Mouse (Mus musculus) layer of hippocampus, postnatal 10 days (tissue): ENCODE results near the gene 1600002K03Rik. TPM values are rescaled to one million over a fixed set of nuclear protein-coding genes. Genes with fewer than 3 reads are reported as not detected.

Source experiments
- DNase-seq, 2 experiments: peaks; one replicate each; pipeline ENCODE4 v3.0.0; 2021; ENCODE audit warnings: low spot score in 2 of 2
- total RNA-seq, 2 experiments: library from RNA; stranded (reverse); gene quantifications; 2 replicates each; pipeline ENCODE4 v1.2.3; 2021

The 1600002K03Rik gene
- total RNA-seq, 2 experiments from 2014 or later = 4.3 to 6.7 TPM

GRCm38 (mm10) chr10:80152071-80152872 lies 20.5 kb upstream of the 1600002K03Rik start:
- peak; percentile 51 to 60 for DNase-seq

- DNase-seq = peak in 1 of 2 experiments; percentile 53
These were observed 19.9 kb upstream of the 1600002K03Rik start for GRCm38 (mm10) chr10:80152873-80153260.

GRCm38 (mm10) chr10:80153713-80154112 lies 19.0 kb upstream of the 1600002K03Rik start:
- DNase-seq = no peak

- no peak for DNase-seq
These were observed 18.4 kb upstream of the 1600002K03Rik start for GRCm38 (mm10) chr10:80154384-80154783.

- peak in 1 of 2 experiments; percentile 49 for DNase-seq
These were observed 17.5 kb upstream of the 1600002K03Rik start for GRCm38 (mm10) chr10:80155277-80155676.

GRCm38 (mm10) chr10:80156002-80156751 lies 16.6 kb upstream of the 1600002K03Rik start:
- peak in 1 of 2 experiments; percentile 35 for DNase-seq

- DNase-seq = peak in 1 of 2 experiments; percentile 54
These were observed 16.0 kb upstream of the 1600002K03Rik start for GRCm38 (mm10) chr10:80156752-80157053.

- DNase-seq = peak in 1 of 2 experiments; percentile 50
These were observed 15.4 kb upstream of the 1600002K03Rik start for GRCm38 (mm10) chr10:80157141-80157929.

- peak in 1 of 2 experiments; percentile 65 for DNase-seq
These were observed 14.3 kb upstream of the 1600002K03Rik start for GRCm38 (mm10) chr10:80158307-80158986.

- DNase-seq = peak in 1 of 2 experiments; percentile 68
These were observed 13.7 kb upstream of the 1600002K03Rik start for GRCm38 (mm10) chr10:80159021-80159560.

GRCm38 (mm10) chr10:80159561-80160454 lies 12.9 kb upstream of the 1600002K03Rik start:
- peak; percentile 100 for DNase-seq

- DNase-seq = peak; percentile 71 to 75
These were observed 12.0 kb upstream of the 1600002K03Rik start for GRCm38 (mm10) chr10:80160455-80161371.

GRCm38 (mm10) chr10:80161522-80162242 lies 11.1 kb upstream of the 1600002K03Rik start:
- DNase-seq = no peak

- no peak for DNase-seq
These were observed 10.5 kb upstream of the 1600002K03Rik start for GRCm38 (mm10) chr10:80162243-80162608.

GRCm38 (mm10) chr10:80162716-80163299 lies 9.9 kb upstream of the 1600002K03Rik start:
- DNase-seq = no peak

GRCm38 (mm10) chr10:80163721-80164120 lies 9.0 kb upstream of the 1600002K03Rik start:
- no peak for DNase-seq
